Mouse (Mus musculus) cerebellum, postnatal 10 days (tissue): ENCODE data around the gene Gm48552.

ENCODE experiments used
- DNase-seq, 2 experiments: peaks; one replicate each; pipeline ENCODE4 v3.0.0; 2021; ENCODE audit warnings: mixed read lengths in 2 of 2

Gene Gm48552

DNA sequence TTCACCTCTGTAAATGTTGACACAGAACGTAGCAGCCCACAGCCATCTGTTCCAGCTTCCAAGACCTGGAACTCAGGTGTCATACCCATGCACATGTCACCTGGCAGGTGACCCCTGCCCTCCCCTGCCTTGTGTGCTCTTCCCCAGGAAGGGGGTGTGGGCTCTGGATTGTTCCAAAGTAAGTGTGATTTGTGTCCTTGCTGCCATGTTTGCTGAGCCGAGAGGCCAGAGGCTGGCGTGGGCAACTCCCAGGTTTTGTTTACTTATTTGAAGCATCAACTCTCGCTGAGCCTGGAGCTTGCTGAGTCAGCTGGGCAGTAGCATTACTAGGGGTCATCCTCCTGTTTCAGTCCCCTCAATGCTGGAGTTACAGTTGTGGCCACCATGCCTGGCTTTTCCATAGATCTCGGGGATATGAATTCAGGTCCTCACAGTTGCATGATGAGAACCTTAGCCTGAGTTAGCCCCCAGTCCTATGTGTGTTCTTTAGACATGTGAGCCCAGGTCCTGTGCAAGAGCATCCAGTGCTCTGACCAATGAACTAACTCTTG lies at the start of gene Gm48552:
Gene Gm48552, plus strand, starts transcription at position 501 of the 551 bp plus-strand sequence.
- DNase-seq: no peak

DNA sequence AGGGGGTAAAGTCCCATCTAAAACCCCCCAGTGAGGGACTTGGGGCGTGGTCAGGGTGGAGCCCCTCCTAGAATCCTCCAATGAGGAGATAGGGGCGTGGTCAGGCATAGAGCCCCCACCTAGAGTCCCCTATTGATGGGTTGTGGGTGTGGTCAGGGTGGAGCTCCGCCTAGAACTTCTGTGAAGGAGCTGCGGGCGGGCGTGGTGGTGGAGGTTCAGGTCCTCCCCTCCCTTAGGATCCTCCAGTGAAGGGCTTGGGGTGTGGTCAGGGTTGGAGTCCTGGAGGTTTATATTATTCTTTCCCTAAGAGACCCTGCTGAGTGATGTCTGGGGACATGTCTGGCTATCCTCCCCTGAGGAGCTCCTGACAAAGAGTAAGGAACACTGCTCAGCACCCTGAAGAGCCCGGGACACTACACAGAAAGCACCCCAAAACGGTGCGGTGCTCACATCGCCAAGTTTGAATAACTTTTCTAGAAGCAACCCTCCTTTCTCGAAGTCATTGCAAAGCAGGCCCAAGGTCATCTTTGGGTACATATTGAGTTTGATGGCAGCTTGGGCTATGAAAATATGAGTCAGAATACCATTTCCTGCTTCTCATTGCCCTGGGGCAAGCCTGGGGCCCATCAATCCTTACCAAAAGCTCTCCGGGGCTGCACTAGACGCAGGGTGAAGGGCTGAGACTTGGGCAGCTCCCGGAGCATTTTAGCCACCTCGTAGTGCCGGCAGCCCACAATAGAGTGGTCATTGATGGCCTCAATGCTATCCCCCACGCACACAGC lies 48.1 kb upstream of the Gm48552 start:
- no peak for DNase-seq

DNA sequence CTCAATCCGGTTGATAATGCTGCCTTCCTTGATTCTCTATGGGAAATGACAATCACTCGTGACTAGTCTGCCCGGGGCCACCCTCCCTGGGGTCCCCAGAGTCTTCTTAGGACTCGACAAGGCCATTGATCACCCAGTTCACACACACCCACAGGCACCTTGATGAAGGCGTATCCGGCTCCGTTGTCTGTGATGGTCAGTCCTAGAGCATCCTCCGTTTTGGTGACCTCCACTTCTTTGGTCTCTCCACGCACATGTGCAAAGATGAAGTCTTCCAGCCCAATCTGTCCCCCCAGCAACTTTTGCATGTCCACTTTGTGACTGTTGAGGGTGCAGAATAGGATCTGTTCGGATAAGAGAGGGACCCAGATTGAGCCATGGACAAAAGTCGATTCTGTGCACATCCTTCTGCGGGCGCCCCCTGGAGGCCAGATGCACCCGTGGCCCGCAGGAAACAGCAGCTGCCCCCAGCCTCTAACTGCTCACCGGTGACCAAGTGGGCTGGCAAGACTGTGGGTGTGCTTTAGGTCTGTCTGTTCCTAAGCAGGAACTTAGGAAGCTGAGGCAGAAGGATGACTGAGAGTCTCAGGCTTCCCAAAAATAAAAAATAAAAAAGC lies 47.4 kb upstream of the Gm48552 start:
- DNase-seq: peak; percentile 87

DNA sequence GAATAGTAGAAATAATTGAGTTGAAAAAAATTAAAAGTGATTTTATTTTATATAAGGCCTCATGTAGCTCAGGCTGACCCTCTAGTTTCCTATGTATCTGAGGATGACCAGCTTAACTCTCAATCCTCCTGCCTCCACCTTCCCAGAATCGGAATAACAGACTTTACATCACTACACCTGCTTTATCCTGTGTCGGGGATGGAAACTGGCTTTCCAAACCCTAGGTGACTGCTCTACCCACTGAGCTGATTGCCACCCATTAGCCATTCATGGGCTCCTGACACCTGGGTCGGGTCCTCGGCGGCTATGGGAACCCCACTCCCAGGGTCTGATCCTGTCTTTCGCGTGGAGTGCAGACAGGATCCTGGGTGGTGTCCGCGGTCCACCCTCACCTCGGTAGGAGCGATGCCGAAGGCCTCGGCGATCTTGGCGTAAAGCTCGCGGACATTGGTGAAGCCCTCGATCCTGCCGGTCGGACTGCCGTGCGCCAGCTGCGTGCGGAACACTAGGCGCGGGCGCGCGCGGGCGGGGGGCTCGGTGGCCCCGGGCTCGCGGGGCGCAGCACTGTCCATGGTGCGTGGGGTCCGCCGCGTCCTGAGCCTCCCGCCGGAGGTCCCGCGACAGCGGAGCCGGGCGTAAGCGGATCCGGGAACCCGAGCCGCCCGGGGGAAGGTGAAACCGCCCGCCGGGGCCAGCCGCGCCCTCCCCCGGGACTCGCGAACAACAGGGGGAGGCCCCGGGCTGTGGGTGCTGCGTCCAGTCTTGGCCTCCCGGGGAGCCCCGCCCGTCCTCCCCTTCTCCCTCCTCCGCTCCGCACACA lies 45.9 kb upstream of the Gm48552 start, which contains the start of gene Gipc3:
Gene Gipc3, minus strand, starts transcription at position 581 of the 820 bp plus-strand sequence.
- DNase-seq: no peak

DNA sequence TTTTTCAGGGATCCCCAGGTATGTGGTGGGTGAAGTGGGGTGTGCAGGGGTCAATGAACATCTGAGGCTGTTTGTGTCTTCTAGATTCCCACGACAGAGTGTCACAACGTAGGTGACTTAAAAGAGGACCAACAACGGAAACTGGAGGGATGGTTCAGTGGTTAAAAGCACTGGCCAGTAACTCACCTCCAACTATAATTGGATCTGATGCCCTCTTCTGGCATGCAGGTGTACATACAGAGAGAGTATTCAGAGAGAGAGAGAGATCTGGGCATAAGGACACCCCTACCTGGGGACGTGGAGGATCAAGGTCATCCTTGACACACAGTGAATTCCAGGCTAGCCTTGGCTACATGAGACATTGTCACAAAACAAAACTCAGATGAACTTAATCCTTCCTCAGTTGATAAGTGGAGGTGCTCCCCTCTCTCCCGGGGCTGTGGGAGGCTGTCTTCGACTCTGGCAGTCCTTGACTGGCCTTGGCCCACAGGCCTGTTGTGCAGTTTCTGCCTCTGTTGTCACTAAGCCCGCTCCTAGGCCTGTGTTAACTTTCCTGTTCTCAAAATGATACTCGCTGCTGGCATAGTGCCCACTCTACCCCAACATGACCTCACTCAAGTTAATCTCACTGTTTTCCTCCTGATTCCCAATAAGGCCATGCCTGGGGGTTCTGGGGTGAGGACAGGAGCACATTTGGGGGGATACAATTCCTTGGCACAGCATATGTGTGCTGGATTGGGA lies 44.2 kb upstream of the Gm48552 start:
- peak; percentile 42 to 59 for DNase-seq

DNA sequence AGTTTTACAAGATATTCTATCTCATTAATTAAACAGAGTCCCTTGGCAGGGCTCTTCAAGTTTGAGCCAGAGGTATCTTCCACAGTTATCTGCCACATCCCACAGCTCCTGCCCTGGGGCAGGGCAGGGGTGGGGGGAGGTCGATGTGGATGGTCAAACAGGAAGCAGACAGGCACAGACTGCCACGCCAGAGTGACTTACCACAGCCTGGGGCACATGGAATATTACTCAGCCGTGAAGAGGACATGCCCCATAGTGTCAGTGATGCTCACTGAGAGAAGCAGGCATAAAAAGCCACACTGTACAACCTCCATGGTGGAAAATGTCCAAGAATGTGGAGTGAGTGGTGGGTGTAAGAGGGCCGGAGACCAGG lies 43.7 kb upstream of the Gm48552 start:
- no peak for DNase-seq

DNA sequence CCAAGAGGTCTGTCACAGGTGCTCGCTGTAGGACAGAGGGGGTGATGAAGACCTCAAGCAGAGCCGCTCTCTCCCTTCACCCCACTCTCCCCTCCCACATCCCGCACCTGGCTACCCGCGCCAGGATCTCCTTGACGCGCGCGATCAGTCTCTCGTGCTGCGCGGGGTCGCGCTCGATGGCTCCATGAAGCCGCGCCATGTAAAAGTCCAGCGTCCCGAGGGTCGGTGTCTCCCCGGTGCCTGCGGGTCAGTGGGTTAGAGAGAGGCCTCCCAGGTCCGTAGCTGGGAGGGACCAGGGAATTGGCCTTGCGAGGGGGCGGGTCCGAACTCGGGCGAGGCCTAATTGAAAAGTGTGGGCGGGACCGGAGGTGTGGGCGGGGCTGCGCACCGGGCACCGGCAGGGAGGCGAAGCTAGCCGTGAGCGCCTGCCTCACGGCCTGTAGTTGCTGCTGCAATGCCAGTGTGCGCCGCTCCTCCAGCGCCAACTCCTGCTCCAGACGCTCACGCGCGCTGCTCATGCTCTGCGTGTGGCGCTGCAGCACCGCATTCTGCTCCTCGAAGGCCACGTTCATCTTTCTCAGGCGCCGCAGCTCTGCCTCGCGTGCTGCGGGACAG lies 42.2 kb upstream of the Gm48552 start:
- DNase-seq: peak; percentile 52 to 54

DNA sequence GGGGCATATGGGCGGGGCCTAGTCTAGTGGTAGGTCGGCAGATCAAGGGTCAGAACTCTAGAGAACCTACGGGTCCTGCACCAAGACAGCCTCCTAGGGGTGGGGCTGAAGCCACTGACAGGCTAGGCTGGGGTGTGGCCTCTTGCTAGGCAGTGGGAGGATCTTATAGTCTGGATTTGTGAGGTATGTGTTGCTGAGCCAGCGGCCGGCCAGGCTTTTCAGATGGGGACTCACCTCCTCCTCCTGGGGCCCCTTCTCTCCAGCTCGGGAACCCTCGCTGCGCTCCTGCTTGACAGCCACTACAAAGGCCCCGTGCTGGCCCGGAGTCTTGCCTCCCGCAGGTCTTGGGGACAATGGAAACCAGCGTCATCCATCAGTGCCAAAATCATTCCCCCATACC lies 39.7 kb upstream of the Gm48552 start:
- no peak for DNase-seq

DNA sequence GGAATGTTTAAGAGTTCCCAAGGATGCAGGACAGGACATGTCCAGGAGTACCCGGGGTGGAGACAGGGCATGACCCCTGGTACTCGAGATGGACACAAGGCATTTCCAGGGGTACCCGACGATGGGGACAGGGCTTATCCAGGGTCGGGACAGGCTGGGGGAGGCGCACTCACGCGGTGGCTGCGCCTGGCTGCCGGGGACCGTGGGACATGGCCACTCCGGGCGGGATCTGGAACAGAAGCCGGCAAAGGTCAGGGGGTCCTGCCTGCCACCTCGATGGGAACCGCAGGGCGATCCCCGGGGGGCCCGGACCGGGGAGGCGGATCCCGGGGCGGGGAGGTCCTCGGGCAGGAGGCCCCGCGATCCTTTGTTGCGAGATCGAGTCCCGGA lies 38.8 kb upstream of the Gm48552 start:
- no peak for DNase-seq

DNA sequence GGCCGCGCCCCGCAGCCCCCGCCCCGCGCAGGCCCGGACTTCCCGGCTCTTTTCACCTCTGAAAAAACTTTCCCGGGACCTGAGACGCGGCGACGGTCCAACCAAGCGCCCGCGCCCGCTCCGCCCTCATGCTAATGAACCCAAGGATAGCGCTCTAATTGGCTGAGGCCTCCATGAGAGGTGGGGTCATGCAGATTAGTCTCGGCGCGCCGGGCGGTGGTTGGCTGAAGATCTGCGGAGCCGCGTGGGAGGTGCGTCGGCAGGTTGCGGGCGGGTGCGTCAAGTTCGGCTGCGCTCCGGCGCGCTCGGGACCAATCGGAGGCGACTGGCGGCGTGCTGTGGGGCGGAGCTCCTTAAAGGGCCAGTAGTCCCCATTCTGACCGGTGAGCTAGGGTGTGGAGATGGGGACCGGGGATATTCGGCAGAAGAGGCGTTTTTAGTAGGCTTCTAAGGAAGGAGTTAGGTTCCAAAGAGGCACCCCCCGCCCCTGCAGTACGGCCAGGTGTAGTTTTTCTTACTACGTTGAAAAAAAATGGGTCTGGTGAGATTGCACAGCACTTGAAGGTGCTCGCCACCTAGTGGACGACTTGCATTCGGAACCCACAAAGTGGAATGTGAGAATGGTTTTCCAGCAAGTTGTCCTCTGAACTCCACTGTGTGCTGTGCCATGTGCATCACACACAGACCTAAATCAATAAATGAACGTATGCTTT lies 38.3 kb upstream of the Gm48552 start, which contains the start of gene Hmg20b:
Gene Hmg20b, minus strand, starts transcription at position 130 of the 713 bp plus-strand sequence.
- peak; percentile 99 to 100 for DNase-seq

DNA sequence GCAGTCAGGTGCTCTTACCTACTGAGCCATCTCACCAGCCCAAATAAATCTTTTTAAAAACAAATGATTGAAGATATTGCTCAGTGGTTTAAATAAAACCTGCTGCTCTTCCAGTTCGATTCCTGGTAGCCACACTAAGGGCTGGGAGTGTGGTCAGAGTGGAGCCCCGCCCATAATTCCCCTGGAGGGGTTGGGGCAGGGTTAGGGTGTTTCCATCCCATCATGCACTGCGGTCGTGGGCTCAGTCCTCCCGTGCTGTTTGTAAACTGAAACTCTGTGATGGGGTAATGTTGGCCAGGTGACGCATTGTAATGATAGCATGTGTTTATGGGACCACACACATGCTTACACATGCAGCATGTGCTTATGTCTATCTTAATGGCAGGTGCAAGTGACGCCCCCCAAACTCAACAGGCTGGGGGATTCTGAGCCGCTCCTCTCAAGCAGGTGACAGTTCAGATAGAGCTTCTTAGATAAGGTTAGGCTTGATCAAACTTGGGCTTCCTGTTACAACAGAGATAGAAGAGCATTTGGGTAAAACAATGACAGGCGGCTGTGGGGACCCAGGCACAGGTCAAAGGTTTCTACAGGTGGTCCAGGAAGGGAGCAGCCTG lies 37.0 kb upstream of the Gm48552 start:
- DNase-seq: no peak

DNA sequence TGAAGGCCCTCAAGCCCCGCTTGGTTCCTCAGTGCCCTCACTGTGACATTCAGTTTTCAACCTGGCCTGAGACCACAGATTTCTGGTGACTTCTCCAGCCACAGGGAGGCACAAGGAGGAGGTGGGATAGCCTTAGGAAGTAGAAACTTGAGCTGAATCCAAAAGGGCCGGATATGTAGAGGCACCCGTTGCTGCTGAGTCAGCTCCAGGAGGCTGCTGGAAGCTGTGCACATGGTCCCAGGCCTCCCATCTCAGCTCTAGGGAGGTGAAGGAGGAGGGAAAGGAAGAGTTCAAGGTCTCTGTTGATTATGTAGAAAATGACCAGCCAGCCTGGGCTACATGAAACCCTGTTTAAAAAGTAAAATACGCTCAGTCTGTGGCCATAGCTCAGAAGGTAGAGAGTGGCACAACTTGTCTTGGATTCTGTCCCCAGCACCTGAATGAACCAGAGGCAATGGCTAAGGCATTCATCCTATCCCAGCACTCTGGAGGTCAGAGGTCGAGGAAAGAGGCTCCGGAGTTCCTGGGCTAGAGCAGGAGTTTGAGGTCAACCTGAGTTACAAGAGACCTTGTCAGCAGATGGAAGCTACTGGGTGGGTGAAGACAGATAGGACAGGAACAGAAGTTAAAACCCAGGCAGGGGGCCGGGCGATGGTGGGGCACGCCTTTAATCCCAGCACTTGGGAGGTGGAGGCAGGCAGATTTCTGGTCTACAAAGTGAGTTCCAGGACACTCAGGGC lies 33.9 kb upstream of the Gm48552 start:
- DNase-seq: no peak

DNA sequence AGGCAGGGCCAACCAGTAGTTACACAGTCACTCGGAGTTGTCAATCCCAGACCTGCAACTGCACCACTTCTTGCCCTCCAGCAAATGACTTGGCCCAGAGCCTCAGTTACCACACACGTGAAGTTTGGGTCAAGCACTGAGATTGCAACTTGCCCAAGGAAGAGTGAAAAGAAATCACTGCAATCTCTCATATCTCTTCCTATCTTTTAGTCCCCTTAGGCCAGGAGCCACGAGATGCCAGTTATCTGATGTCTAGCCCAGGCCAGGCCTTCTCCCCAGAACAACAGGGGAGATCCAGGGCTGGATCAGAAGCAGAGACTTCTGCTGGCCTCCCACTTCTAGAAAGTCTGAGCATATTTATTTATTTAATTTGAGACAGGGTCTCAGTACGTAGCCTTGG lies 33.3 kb upstream of the Gm48552 start:
- no peak for DNase-seq

DNA sequence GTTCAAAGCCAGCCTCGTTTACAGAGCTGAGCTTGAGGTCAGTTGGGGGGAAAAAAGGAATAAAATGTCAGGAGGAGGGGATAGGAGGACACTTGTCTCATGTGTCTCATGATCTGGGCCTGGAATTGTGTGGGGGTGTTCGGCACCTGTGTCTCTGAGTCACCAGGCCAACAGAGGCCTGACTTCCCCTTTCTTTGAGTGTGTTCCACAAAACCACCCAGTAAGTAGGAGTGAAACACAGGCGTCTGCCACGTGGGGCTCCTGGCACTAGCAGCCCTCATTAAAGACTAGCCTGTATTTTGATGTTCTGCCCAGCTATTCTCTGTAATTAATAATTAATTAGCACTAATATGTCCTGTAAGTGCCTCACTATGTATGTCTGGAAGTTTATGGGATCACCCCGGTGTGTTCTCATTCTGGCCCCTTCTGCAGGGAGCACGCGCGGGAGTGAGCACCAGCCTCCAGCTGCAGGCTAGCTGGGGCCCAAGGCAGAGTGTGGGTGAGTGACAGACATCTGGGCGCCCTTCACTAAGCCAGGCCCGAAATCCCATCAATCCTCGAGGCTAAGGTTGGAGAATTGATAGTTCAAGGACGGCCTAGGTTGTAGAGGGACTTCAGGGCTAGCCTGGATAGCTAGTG lies 32.3 kb upstream of the Gm48552 start:
- no peak for DNase-seq

DNA sequence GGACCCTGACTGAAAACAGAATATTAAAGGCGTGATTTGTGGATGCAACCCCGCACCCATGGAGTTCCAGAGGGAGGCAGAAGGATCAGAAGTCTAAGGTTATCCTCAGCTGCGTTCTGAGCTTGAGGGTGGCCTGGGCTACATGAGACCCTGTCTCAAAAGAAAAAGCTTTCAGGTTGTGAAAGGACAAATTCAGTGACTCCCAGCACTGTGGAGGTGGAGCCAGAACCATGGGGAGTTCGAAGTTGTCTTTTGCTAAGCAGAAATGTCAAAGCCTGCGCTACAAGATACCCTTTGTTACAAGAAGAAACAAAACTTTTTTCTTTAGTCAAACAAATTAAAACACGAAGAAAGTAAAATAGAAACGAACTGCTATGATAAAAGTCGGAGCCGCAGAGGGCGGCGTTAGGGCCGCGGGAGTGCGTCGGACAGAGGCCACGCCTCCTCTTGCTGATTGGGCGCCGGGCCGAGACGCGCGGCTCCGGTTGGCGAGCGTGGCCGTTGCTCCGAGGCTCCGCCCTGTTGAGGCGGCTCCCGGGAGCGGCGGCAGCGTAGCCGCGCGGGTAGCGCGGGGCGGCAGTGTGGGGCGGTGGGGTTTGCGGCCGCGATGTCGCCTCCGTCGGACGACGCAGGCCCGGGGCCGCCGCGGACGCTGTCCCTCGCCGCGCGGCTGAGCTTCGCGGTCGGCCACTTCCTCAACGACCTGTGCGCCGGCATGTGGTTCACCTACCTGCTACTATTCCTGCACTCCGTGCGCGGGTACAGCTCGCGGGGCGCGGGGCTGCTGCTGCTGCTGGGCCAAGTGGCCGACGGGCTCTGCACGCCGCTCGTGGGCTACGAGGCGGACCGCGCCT lies 31.6 kb upstream of the Gm48552 start, which contains the start of gene Mfsd12:
Gene Mfsd12, plus strand, starts transcription at position 501 of the 854 bp plus-strand sequence.
- DNase-seq: peak; percentile 98

DNA sequence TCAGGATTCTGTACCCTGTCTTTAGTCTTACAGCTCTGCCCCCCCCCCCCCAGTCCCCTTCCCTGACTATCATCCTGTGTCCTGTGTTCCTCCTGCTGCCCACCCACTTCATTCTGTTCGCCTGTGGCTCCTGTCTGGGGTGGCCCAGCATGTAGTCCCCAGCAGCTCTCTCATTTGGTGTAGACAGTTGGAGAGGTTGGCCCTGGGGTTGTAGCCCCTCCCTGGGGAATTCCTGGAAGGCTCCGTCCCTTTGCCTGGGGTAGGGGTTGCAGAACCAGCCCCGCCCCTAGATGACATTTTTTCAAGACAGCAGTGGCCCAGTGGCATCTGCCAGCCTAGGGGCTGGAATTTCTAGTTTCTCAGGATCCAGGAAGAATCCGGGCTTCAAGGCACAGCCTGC lies 30.6 kb upstream of the Gm48552 start:
- DNase-seq: no peak

DNA sequence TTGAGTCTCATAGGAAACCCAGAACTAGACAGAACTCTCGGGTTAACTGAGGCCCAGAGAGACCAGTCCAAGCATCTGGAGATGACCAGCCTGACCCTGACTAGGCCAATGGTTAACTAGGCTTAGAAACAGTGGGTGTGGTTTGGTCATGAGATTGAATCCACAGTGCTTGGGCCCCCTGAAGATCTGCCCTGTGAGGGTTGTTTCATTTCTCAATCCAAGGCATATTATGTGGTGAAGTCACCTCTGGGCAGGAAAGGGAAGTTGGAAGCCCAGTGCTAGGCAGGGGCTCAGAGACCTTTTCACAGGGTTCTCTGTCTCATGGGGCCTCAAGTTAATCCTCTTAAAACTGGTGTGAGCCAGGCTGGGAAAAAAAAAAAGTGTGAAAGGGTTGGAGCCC lies 30.0 kb upstream of the Gm48552 start:
- no peak for DNase-seq

DNA sequence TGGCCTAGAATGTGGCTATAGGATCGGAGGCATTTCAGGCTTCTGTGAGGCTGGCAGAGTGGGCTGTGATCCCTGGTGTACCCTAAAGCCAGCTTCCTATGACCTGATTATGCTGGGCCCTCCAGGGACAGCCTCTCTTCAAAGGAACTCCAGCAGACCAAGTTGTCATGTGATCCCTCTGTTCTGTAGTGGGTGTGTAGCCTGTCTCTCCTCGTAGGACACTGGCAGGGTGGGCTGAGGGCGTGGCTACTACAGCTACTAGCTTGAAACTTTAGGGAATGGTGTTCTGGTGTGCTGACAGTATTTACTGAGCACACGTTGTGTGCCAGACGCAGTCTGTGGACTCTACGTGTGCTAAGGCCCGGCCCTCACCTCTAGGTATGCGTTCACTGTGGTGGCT lies 28.1 kb upstream of the Gm48552 start:
- no peak for DNase-seq
